Mouse (Mus musculus) liver, embryonic 14.5 days (tissue): Measurements from ENCODE around the gene Zfp687. TPM values are rescaled to one million over a fixed set of nuclear protein-coding genes. Genes with fewer than 3 reads are reported as not detected.

Experiments
- ATAC-seq: fragments of 200-750 bp; cut with Nextera tagmentation; 2 replicates; pipeline ENCODE4 v1.8.0; 2017; ENCODE audit warnings: moderate number of reproducible peaks, mild to moderate bottlenecking, moderate library complexity; ENCODE audit not compliant: insufficient read depth
- DNase-seq, 3 experiments: peaks; one replicate each; pipeline ENCODE4 v3.0.0-alpha.2; 2012 to 2013; ENCODE audit warnings: low read depth in 3 of 3, low spot score in 3 of 3
- H3K27ac ChIP-seq: fragments of 300-500 bp; sonication (generic); 2 replicates; pipeline ENCODE4 v1.5.1; 2014; ENCODE audit warnings: moderate library complexity, mild to moderate bottlenecking, control low read depth, inconsistent platforms
- H3K27me3 ChIP-seq: fragments of 300-500 bp; sonication (generic); 2 replicates; pipeline ENCODE4 v1.6.1; 2014; ENCODE audit warnings: mild to moderate bottlenecking, low read length, moderate library complexity; ENCODE audit not compliant: control insufficient read depth, insufficient read depth
- H3K36me3 ChIP-seq: fragments of 300-500 bp; sonication (generic); replicated peaks from 2 replicates; pipeline ENCODE4 v1.6.1; 2014; ENCODE audit warnings: low read depth; ENCODE audit not compliant: control insufficient read depth, insufficient read depth
- H3K4me1 ChIP-seq, 2 experiments: fragments of 200-500 bp in 1 of 2; fragments of 300-500 bp in 1 of 2; sonication (generic) in 1 of 2; replicated peaks; 2 replicates each; pipeline ENCODE4 v1.6.1; 2012 to 2014; ENCODE audit warnings: antibody characterized with exemption in 1 of 2, inconsistent platforms in 1 of 2, low read length in 1 of 2; ENCODE audit not compliant: control insufficient read depth in 2 of 2, insufficient read depth in 2 of 2
- H3K4me2 ChIP-seq: fragments of 300-500 bp; sonication (generic); 2 replicates; pipeline ENCODE4 v1.6.1; 2014; ENCODE audit warnings: low read depth, mild to moderate bottlenecking, control low read depth, moderate library complexity
- H3K4me3 ChIP-seq, 2 experiments: fragments of 200-500 bp in 1 of 2; fragments of 300-500 bp in 1 of 2; sonication (generic) in 1 of 2; 2 replicates each; pipeline ENCODE4 v1.5.1; 2012 to 2014; ENCODE audit warnings: low read depth in 2 of 2, low read length in 2 of 2, mild to moderate bottlenecking in 2 of 2, control low read depth in 1 of 2, inconsistent platforms in 1 of 2, moderate library complexity in 1 of 2; ENCODE audit not compliant: insufficient read depth in 1 of 2
- H3K9ac ChIP-seq: fragments of 300-500 bp; sonication (generic); replicated peaks from 2 replicates; pipeline ENCODE4 v1.6.1; 2014; ENCODE audit warnings: mild to moderate bottlenecking, control low read depth, moderate library complexity
- H3K9me3 ChIP-seq: fragments of 300-500 bp; sonication (generic); 2 replicates; pipeline ENCODE4 v1.6.1; 2016; ENCODE audit warnings: low read length, mixed read lengths; ENCODE audit not compliant: control insufficient read depth
- CTCF ChIP-seq: IDR thresholded peaks from 2 replicates; pipeline ENCODE4 v1.5.1; 2016; ENCODE audit warnings: antibody characterized with exemption, low read depth, control low read depth
- EP300 ChIP-seq: IDR thresholded peaks from 2 replicates; pipeline ENCODE4 v1.6.1; 2016; ENCODE audit warnings: antibody characterized with exemption, low read depth
- WGBS: fragments of 180-500 bp; shearing (Covaris S2); extraction: QIAGEN DNeasy Blood & Tissue Kit; methylation state at CpG from one replicate; pipeline ENCODE4 v1.1.7; 2014; ENCODE audit not compliant: insufficient replicate concordance; 5-methylcytosine and 5-hydroxymethylcytosine counted together
- polyA plus RNA-seq, 2 experiments: library from polyadenylated mRNA; depleted of rRNA in 1 of 2; stranded (reverse) in 1 of 2; unstranded in 1 of 2; fragments of >200 nt; fragmentation: Nextera tagmentation in 1 of 2; extraction: Ambion mirVana in 1 of 2; gene quantifications; 2 replicates each; pipeline versions ENCODE4 v1.2.1 to v1.2.3; 2012 to 2014

The Zfp687 gene
- polyA plus RNA-seq (2012; rRNA removed), result 5.8 and 6.6 TPM in 2 replicates
- 4.4 and 5.9 TPM in 2 replicates for polyA plus RNA-seq (2014; fragmentation: Nextera tagmentation; extraction: Ambion mirVana)

DNA sequence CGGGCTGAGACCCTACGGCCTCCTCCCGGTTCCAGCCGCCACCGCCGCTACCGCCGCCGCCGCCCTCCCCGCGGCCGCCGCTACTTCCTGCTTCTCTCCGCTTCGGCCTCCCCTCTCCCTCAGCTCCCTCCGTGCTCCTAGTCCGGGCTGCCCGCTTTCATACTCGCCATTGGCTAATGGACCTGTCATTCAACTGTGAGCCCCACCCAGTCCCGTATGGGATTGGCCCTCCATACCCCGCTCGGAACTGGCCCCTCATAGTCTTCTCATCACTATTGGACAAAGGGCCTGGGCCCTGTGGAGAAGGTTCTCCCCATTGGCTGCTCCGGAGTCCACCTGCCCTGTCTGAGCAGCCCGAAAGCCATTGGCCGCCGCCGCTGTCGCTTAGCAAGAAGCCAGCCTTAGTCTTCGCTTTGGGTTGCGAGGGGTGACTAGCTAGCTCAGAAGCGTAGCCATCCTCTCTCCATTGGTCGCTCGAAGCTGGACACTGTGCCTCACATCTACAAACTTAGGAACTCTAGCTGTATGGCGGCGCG lies at the start of gene Zfp687:
Zfp687 (minus strand) TSS at position 112 of the 536 bp plus-strand sequence.
- Histone ChIP-seq H3K4me1 (peaks cover 10 to 11% of the 10 kb centered on the region in 2 experiments), H3K27ac (peak within 1 kb of the TSS; percentile 96), H3K9me3 (no peaks in the 10 kb centered on the region), H3K4me3 (peak within 1 kb of the TSS; percentile 74 to 84), H3K4me2 (peak within 1 kb of the TSS; percentile 99), H3K27me3 (no peaks in the 10 kb centered on the region), H3K9ac (peak within 1 kb of the TSS; percentile 83), H3K36me3 (peaks cover 16% of the 10 kb centered on the region)
- under 1% methylated on average over 24 of the region's 37 CpGs for WGBS
- DNase-seq, result peak; percentile 99 to 100 (median 100)
- no peak for TF ChIP-seq CTCF
- no peak; the same call in 1 of the 2 replicates for TF ChIP-seq EP300
- ATAC-seq, result peak; percentile 96

DNA sequence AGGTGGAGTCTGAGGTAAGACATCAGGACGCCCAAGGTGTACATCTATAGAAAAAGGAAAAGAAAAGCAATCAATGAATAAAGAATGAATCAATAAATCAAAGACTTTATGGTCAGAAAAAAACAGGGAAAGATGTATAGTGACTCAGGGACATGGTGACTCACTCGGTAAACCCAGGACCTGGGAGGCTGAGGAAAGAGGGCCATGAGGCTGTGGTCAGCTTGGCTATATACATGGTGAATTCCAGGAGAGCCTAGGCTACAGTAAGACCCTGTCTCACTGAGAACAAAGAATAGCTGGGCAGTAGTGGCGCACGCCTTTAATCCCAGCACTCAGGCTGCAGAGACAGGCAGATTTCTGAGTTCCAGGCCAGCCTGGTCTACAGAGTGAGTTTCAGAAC lies 48.5 kb upstream of the Zfp687 start:
- H3K4me1 ChIP-seq, result no peaks in the 10 kb centered on the region
- H3K9ac ChIP-seq, result no peak overlapping the region
- TF ChIP-seq CTCF, result no peak
- TF ChIP-seq EP300, result no peak
- DNase-seq (no peak), ATAC-seq (no peak)
- H3K4me3 ChIP-seq, result no peak overlapping the region
- 88% methylated on average over 4 of the region's 4 CpGs for WGBS
- H3K27ac ChIP-seq, result no peak overlapping the region
- peaks cover 84% of the 10 kb centered on the region for H3K36me3 ChIP-seq
- H3K4me2 ChIP-seq, result no peak overlapping the region
- no peaks in the 10 kb centered on the region for H3K27me3 ChIP-seq
- H3K9me3 ChIP-seq, result no peaks in the 10 kb centered on the region

DNA sequence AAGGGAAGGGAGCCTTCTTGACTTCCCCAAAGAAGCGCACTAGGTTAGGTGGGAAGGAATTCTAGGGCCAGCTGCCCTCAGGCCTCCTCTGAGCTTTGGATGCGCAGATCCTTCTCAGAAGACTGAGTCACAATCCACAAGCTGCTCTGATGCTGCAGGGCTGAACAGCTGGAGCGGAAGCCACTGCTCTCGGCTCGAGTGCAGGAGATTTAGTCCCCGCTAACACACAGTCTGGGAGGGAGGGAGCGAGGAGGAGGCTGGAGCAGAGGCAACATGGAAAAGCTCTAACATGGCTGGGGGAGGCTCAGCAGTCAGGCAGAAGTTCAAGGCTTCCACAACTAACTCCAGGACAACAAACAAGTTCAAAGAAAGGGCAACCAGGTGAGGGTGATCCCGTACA lies 42.8 kb upstream of the Zfp687 start:
- H3K9me3 ChIP-seq, result no peaks in the 10 kb centered on the region
- no peak overlapping the region for H3K4me2 ChIP-seq
- no peaks in the 10 kb centered on the region for H3K27me3 ChIP-seq
- H3K4me3 ChIP-seq, result no peak overlapping the region
- no peak overlapping the region for H3K27ac ChIP-seq
- WGBS, result 80% methylated on average over 8 of the region's 8 CpGs
- H3K4me1 ChIP-seq, result peaks cover 16 to 25% of the 10 kb centered on the region in 2 experiments
- peaks cover 37% of the 10 kb centered on the region for H3K36me3 ChIP-seq
- ATAC-seq (no peak), DNase-seq (no peak)
- no peak overlapping the region for H3K9ac ChIP-seq
- TF ChIP-seq EP300, result no peak
- TF ChIP-seq CTCF, result no peak

DNA sequence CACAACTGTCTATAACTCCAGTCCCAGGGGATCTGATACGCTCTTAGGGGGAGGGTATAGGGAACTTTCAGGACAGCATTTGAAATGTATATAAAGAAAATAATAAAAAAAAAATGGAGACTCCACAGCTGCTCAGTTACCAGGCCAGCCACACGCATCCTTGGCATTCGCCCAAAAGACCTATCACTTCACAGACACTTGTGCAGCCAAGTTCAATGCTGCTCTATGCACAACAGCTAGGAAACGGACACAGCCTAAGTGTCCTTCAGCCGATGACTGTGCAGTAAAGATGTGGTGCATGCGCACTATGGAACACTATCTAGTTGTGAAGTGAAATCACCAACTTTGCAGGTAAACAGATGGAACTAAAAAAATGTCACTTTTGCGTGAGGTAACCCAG lies 41.0 kb upstream of the Zfp687 start:
- Histone ChIP-seq H3K27me3 (no peaks in the 10 kb centered on the region), H3K4me2 (no peak overlapping the region), H3K27ac (no peak overlapping the region), H3K9me3 (no peaks in the 10 kb centered on the region), H3K4me3 (no peak overlapping the region), H3K9ac (no peak overlapping the region), H3K4me1 (peaks cover 17 to 25% of the 10 kb centered on the region in 2 experiments), H3K36me3 (peaks cover 23% of the 10 kb centered on the region)
- TF ChIP-seq CTCF (no peak), EP300 (no peak)
- peak; percentile 17; the same call in 1 of the 2 replicates for ATAC-seq
- DNase-seq, result no peak
- 35% methylated on average over 7 of the region's 7 CpGs for WGBS

DNA sequence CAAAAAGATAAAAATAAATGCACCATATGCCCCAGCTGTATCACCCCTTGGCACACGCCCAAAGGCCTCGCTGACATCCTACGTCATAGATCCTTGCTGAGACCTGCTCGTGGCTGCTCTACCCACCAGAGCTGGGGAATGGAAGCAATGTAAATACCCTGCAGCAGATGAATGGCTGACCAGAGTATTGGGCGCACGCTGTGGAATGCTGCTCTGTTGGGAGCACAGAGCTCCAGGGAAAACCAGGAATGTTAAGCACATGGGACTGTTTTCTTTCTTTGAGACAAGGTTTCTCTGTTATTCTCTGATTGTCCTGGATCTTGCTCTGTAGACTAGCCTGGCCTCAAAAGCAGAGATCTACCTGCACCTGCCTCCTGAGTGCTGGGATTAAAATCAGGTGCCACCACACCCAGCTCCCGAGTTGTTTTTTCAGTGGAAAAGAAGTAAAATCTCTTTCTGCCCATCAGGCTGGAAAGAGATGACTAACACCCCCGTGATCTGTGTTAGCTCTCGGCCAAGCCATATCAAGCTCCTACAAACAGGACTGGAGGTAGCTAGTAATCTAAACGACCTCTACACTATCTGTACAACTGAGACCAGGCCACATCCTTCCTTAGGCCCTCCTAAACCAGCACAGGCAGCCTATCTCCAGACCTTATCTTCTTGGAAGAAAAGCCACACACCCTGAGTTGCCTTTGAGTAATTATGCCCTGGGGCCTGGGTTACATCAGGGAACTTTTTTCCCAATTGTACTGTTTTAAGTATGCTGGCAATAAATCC lies 39.4 kb upstream of the Zfp687 start:
- Histone ChIP-seq H3K27ac (peak overlapping the region; percentile 26), H3K9me3 (no peaks in the 10 kb centered on the region)
- peak in 2 of 3 experiments; percentile 45 to 51 for DNase-seq

More for the DNA sequence above, 39.4 kb upstream of the Zfp687 start:
- TF ChIP-seq CTCF, result no peak
- TF ChIP-seq EP300, result peak; percentile 66; the same call in 1 of the 2 replicates
- Histone ChIP-seq H3K4me2 (peak overlapping the region; percentile 48), H3K4me1 (peaks cover 17 to 25% of the 10 kb centered on the region in 2 experiments), H3K36me3 (peaks cover 7% of the 10 kb centered on the region; the same call in 1 of the 2 replicates), H3K27me3 (no peaks in the 10 kb centered on the region), H3K9ac (no peak overlapping the region; the same call in 1 of the 2 replicates), H3K4me3 (no peak overlapping the region)
- ATAC-seq, result peak; percentile 90
- WGBS, result 16% methylated on average over 10 of the region's 10 CpGs
